Mouse (Mus musculus) forebrain, embryonic 13.5 days (tissue): ENCODE measurements around the gene Ddi2. TPM values are rescaled to one million over a fixed set of nuclear protein-coding genes. Genes with fewer than 3 reads are reported as not detected.
A peak's percentile ranks its signal among the peaks of the same experiment; 100 is the strongest.

Experiments used
- ATAC-seq: fragments of 200-750 bp; cut with Nextera tagmentation; 2 replicates; pipeline ENCODE4 v1.8.0; 2017
- H3K27ac ChIP-seq: fragments of 300-500 bp; sonication (generic); 2 replicates; pipeline ENCODE4 v1.5.1; 2015; ENCODE audit warnings: inconsistent platforms, mild to moderate bottlenecking, moderate library complexity
- H3K27me3 ChIP-seq: fragments of 300-500 bp; sonication (generic); 2 replicates; pipeline ENCODE4 v1.6.1; 2015; ENCODE audit warnings: mild to moderate bottlenecking, inconsistent platforms
- H3K36me3 ChIP-seq: fragments of 300-500 bp; sonication (generic); 2 replicates; pipeline ENCODE4 v1.6.1; 2015; ENCODE audit warnings: mild to moderate bottlenecking, inconsistent platforms; ENCODE audit not compliant: poor library complexity, severe bottlenecking
- H3K4me1 ChIP-seq: fragments of 300-500 bp; sonication (generic); 2 replicates; pipeline ENCODE4 v1.6.1; 2015; ENCODE audit warnings: inconsistent platforms
- H3K4me2 ChIP-seq: fragments of 300-500 bp; sonication (generic); 2 replicates; pipeline ENCODE4 v1.6.1; 2015; ENCODE audit warnings: inconsistent platforms, mild to moderate bottlenecking, moderate library complexity
- H3K4me3 ChIP-seq: fragments of 300-500 bp; sonication (generic); 2 replicates; pipeline ENCODE4 v1.5.1; 2015; ENCODE audit warnings: mild to moderate bottlenecking, inconsistent platforms
- H3K9ac ChIP-seq: fragments of 300-500 bp; sonication (generic); 2 replicates; pipeline ENCODE4 v1.6.1; 2015; ENCODE audit warnings: mild to moderate bottlenecking, inconsistent platforms
- H3K9me3 ChIP-seq: fragments of 300-500 bp; sonication (generic); replicated peaks from 2 replicates; pipeline ENCODE4 v1.6.1; 2016; ENCODE audit warnings: inconsistent platforms
- WGBS: fragments of 180-500 bp; shearing (Covaris S2); methylation state at CpG from one replicate; pipeline ENCODE4 v1.1.7; 2015; 5-methylcytosine and 5-hydroxymethylcytosine counted together
- polyA plus RNA-seq: library from polyadenylated mRNA; unstranded; fragments of >200 nt; fragmentation: Nextera tagmentation; extraction: Ambion mirVana; gene quantifications from 2 replicates; pipeline ENCODE4 v1.2.1, GENCODE M21; 2015

Gene Ddi2
- polyA plus RNA-seq, 1 experiment from 2014 or later: 14.7 TPM

GRCm38 (mm10) chr4:141717633-141718032, 5.6 kb downstream of the Ddi2 start:
- H3K27me3 ChIP-seq: no peaks in the 10 kb centered on the region
- H3K27ac ChIP-seq: no peak overlapping the region
- ATAC-seq: no peak
- H3K4me3 ChIP-seq: no peak overlapping the region
- H3K4me1 ChIP-seq: peaks cover 25% of the 10 kb centered on the region
- H3K36me3 ChIP-seq: peaks cover 16% of the 10 kb centered on the region
- no peaks in the 10 kb centered on the region for H3K9me3 ChIP-seq
- no peak overlapping the region for H3K9ac ChIP-seq
- H3K4me2 ChIP-seq: no peak overlapping the region
- WGBS: 86% methylated on average over 4 of the region's 4 CpGs

- Histone ChIP-seq H3K9ac (no peak overlapping the region), H3K4me1 (0 out of 2 replicates have a peak, but pooled peaks cover 6% of the 10 kb centered on the region), H3K36me3 (peaks cover 32% of the 10 kb centered on the region), H3K9me3 (no peaks in the 10 kb centered on the region), H3K4me2 (no peak overlapping the region), H3K4me3 (no peak overlapping the region), H3K27ac (no peak overlapping the region), H3K27me3 (no peaks in the 10 kb centered on the region)
- 79% methylated on average over 2 of the region's 2 CpGs for WGBS
- ATAC-seq: no peak
Measured at GRCm38 (mm10) chr4:141715027-141715426, 8.2 kb downstream of the Ddi2 start.

- H3K36me3 ChIP-seq: peaks cover 44% of the 10 kb centered on the region
- no peak for ATAC-seq
Measured at GRCm38 (mm10) chr4:141713598-141714142, 9.5 kb downstream of the Ddi2 start.

GRCm38 (mm10) chr4:141711250-141711649, 12.0 kb downstream of the Ddi2 start:
- 97% methylated on average over 1 of the region's 1 CpGs for WGBS
- H3K9ac ChIP-seq: no peak overlapping the region
- H3K9me3 ChIP-seq: no peaks in the 10 kb centered on the region
- H3K4me2 ChIP-seq: no peak overlapping the region
- H3K36me3 ChIP-seq: peaks cover 65% of the 10 kb centered on the region
- H3K27ac ChIP-seq: no peak overlapping the region
- ATAC-seq: no peak
- H3K4me3 ChIP-seq: no peak overlapping the region
- no peaks in the 10 kb centered on the region for H3K27me3 ChIP-seq
- H3K4me1 ChIP-seq: no peaks in the 10 kb centered on the region

More at GRCm38 (mm10) chr4:141713598-141714142, 9.5 kb downstream of the Ddi2 start:
- H3K9ac ChIP-seq: no peak overlapping the region
- no peak overlapping the region for H3K4me3 ChIP-seq
- H3K4me2 ChIP-seq: no peak overlapping the region
- no peaks in the 10 kb centered on the region for H3K9me3 ChIP-seq
- no peaks in the 10 kb centered on the region for H3K4me1 ChIP-seq
- 88% methylated on average over 5 of the region's 5 CpGs for WGBS
- no peaks in the 10 kb centered on the region for H3K27me3 ChIP-seq
- no peak overlapping the region for H3K27ac ChIP-seq

- Histone ChIP-seq H3K9me3 (no peaks in the 10 kb centered on the region), H3K4me1 (no peaks in the 10 kb centered on the region), H3K27ac (no peak overlapping the region), H3K9ac (no peak overlapping the region), H3K4me3 (no peak overlapping the region), H3K27me3 (no peaks in the 10 kb centered on the region), H3K4me2 (no peak overlapping the region), H3K36me3 (peaks cover 87% of the 10 kb centered on the region)
- WGBS: 96% methylated on average over 2 of the region's 2 CpGs
- ATAC-seq: no peak
Measured at GRCm38 (mm10) chr4:141708971-141709370, 14.2 kb downstream of the Ddi2 start.

GRCm38 (mm10) chr4:141708005-141708404, 15.2 kb downstream of the Ddi2 start:
- WGBS: 95% methylated on average over 7 of the region's 7 CpGs
- no peaks in the 10 kb centered on the region for H3K27me3 ChIP-seq
- H3K9me3 ChIP-seq: no peaks in the 10 kb centered on the region
- H3K9ac ChIP-seq: no peak overlapping the region
- no peak overlapping the region for H3K4me3 ChIP-seq
- no peaks in the 10 kb centered on the region for H3K4me1 ChIP-seq
- no peak overlapping the region for H3K27ac ChIP-seq
- H3K36me3 ChIP-seq: peaks cover 96% of the 10 kb centered on the region
- no peak for ATAC-seq
- no peak overlapping the region for H3K4me2 ChIP-seq

GRCm38 (mm10) chr4:141705331-141705730, 17.9 kb downstream of the Ddi2 start:
- peak; percentile 80 for ATAC-seq
- Histone ChIP-seq H3K27ac (peak overlapping the region; percentile 32), H3K27me3 (no peaks in the 10 kb centered on the region), H3K4me3 (no peak overlapping the region), H3K9me3 (no peaks in the 10 kb centered on the region), H3K4me2 (no peak overlapping the region), H3K4me1 (no peaks in the 10 kb centered on the region), H3K9ac (no peak overlapping the region), H3K36me3 (peaks cover 97% of the 10 kb centered on the region)
- 91% methylated on average over 4 of the region's 4 CpGs for WGBS

- ATAC-seq: no peak
- Histone ChIP-seq H3K4me2 (no peak overlapping the region), H3K27me3 (no peaks in the 10 kb centered on the region), H3K4me3 (no peak overlapping the region), H3K27ac (peak overlapping the region; percentile 32), H3K9me3 (no peaks in the 10 kb centered on the region), H3K36me3 (peaks cover 100% of the 10 kb centered on the region), H3K4me1 (no peaks in the 10 kb centered on the region), H3K9ac (no peak overlapping the region)
- 89% methylated on average over 2 of the region's 2 CpGs for WGBS
Measured at GRCm38 (mm10) chr4:141704625-141705024, 18.6 kb downstream of the Ddi2 start.

GRCm38 (mm10) chr4:141694719-141695118, 28.5 kb downstream of the Ddi2 start:
- no peak overlapping the region for H3K27ac ChIP-seq
- H3K4me3 ChIP-seq: no peak overlapping the region
- no peak overlapping the region for H3K4me2 ChIP-seq
- H3K36me3 ChIP-seq: peaks cover 80% of the 10 kb centered on the region
- H3K9ac ChIP-seq: no peak overlapping the region
- H3K9me3 ChIP-seq: no peaks in the 10 kb centered on the region
- 94% methylated on average over 8 of the region's 8 CpGs for WGBS
- no peaks in the 10 kb centered on the region for H3K4me1 ChIP-seq
- no peaks in the 10 kb centered on the region for H3K27me3 ChIP-seq
- no peak for ATAC-seq

- Histone ChIP-seq H3K4me2 (no peak overlapping the region), H3K9me3 (no peaks in the 10 kb centered on the region), H3K27ac (no peak overlapping the region), H3K36me3 (peaks cover 80% of the 10 kb centered on the region), H3K9ac (no peak overlapping the region), H3K4me3 (no peak overlapping the region), H3K4me1 (no peaks in the 10 kb centered on the region), H3K27me3 (no peaks in the 10 kb centered on the region)
- 96% methylated on average over 8 of the region's 8 CpGs for WGBS
- no peak for ATAC-seq
Measured at GRCm38 (mm10) chr4:141688505-141688904, 34.7 kb downstream of the Ddi2 start.

- no peaks in the 10 kb centered on the region for H3K27me3 ChIP-seq
- H3K27ac ChIP-seq: no peak overlapping the region
- 63% methylated on average over 8 of the region's 8 CpGs for WGBS
- H3K9ac ChIP-seq: no peak overlapping the region
- no peak overlapping the region for H3K4me3 ChIP-seq
- ATAC-seq: no peak
- H3K9me3 ChIP-seq: no peaks in the 10 kb centered on the region
- no peak overlapping the region for H3K4me2 ChIP-seq
- H3K36me3 ChIP-seq: peaks cover 76% of the 10 kb centered on the region
- H3K4me1 ChIP-seq: no peaks in the 10 kb centered on the region
Measured at GRCm38 (mm10) chr4:141686525-141686924, 36.7 kb downstream of the Ddi2 start.

- peaks cover 72% of the 10 kb centered on the region for H3K36me3 ChIP-seq
- 93% methylated on average over 3 of the region's 3 CpGs for WGBS
- ATAC-seq: no peak
Measured at GRCm38 (mm10) chr4:141686093-141686492, 37.1 kb downstream of the Ddi2 start.

GRCm38 (mm10) chr4:141685499-141685898, 37.7 kb downstream of the Ddi2 start, which contains the start of gene Rsc1a1:
Gene Rsc1a1, minus strand, starts transcription at chr4:141685599.
- Histone ChIP-seq H3K4me3 (no peak within 1 kb of the TSS), H3K9ac (no peak within 1 kb of the TSS), H3K36me3 (peaks cover 70% of the 10 kb centered on the region), H3K4me2 (no peak within 1 kb of the TSS), H3K27me3 (no peaks in the 10 kb centered on the region), H3K27ac (no peak within 1 kb of the TSS), H3K4me1 (no peaks in the 10 kb centered on the region), H3K9me3 (no peaks in the 10 kb centered on the region)
- no peak for ATAC-seq
- 93% methylated on average over 6 of the region's 6 CpGs for WGBS

More at GRCm38 (mm10) chr4:141686093-141686492, 37.1 kb downstream of the Ddi2 start:
- Histone ChIP-seq H3K27me3 (no peaks in the 10 kb centered on the region), H3K9ac (no peak overlapping the region), H3K4me3 (no peak overlapping the region), H3K9me3 (no peaks in the 10 kb centered on the region), H3K4me1 (no peaks in the 10 kb centered on the region), H3K4me2 (no peak overlapping the region), H3K27ac (no peak overlapping the region)
